Mouse (Mus musculus) heart, adult 11 months (tissue): ENCODE measurements around the gene Cdhr2.

Experiments
- DNase-seq: peaks from one replicate; pipeline ENCODE4 v3.0.0; 2022

Cdhr2 gene

DNA sequence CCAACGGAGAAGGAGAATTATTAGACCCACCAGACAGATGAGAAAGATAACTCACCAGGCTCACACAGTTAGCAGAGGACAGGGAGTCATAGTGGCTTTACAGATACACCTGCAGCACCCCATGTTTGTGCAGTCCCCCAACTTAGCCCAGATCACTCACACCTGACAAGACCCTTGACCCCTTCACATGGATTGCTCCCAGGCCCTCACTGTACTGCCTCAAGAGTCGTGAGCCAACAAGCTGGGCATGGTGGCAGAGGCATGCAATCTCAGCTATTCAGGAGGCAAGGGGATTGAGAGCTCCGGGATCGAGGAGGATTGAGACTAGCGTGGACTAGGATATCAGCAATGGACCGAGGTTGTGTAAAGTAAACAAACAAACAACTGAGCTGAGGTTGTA, 52.5 kb downstream of the Cdhr2 start:
- DNase-seq: no peak

DNA sequence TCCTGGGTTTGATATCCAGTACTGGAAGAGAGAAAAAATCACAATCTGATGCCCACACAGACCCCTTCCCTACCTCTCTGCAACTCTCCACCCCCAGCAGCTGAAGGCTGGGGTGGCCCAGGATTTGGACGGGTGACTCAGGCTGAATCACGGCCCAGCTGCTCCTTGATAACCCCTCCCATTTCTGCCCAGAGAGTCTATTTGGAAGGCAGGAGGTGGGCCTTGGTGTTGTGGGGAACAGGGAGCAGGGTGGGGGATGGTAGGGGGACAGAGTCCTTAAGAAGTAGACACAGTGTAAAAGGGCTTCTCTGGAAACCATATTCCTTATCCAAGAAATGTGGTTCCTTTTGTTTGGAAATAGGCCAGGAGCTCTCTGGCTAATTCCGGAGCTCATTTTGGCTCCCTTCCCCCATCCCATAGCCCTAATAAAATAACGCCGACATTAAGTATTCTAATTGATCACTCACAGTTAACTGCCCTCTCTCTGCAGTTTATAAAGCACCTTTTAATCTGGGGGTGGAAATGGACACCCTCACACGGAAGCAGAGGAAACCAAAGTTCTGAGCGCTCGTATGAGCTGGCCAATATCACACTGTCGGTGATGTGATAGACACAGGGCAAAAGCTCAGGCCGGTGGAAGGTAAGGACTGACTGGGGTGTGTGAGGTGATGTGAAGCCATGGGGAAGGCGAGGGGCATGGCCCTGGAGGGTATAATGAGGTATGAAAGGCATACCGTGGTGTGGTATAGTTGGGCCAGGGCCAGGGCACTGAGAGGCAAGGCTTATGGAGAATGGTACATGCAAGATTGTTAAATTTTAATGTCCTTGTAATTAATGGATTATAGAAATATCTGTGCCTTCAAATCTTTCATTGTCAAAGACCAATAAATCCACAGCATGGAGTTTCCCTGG, 53.2 kb downstream of the Cdhr2 start:
- no peak for DNase-seq

DNA sequence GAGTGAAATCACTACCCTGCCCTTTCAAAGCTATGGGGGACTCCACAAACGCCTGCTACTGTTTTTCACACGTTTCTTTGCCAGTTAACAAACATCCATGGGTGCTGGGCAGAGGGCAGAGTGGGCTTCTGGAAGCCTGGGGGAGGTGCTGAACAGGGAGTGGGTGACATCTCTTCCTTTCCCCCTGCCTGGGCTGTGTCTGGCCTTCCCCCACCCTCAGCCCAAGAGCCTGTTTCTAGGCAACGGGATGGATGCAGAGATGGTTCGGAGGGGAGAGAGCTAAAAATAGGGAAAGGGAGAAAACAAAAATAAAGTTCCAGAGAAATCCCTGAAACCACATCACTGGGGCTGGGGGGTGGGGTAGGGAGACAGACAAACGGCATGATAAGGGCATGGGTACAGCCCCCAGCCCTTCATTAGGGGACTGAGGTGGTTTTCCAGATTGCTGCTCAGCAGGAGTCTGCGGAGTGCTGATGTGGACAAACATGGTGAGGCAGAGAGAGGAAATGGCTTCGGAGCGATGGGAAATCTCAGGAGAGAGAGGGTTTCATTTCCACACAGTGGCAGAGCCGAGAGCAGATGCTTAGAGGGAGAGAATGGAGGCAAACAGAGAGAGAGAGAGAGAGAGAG, 54.1 kb downstream of the Cdhr2 start:
- no peak for DNase-seq

DNA sequence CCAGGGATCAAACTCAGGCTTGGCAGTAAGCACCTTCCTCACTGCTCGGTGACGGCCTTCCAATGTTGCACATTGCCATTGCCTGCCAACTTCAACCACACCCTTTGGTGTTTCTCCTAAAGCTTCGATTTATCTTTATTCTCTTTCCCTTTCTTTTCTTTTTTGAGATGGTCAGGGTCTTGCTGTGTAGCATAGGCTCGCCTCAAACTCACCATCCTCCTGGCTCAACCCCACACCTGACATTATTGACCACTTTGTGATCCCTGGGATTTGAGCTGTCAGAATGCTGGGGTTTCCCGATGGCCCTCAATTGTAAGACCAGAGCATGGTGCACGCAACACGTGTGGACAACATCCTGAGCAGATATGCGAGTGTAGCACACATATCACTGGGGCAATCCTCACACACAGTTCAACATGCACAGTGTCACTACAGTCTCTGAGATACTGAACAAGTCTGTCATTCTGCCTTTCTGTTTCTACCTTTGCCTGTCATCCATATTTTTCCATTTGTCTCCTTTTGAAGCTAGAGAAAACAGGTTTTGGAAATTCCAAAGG, 55.0 kb downstream of the Cdhr2 start:
- DNase-seq: no peak

DNA sequence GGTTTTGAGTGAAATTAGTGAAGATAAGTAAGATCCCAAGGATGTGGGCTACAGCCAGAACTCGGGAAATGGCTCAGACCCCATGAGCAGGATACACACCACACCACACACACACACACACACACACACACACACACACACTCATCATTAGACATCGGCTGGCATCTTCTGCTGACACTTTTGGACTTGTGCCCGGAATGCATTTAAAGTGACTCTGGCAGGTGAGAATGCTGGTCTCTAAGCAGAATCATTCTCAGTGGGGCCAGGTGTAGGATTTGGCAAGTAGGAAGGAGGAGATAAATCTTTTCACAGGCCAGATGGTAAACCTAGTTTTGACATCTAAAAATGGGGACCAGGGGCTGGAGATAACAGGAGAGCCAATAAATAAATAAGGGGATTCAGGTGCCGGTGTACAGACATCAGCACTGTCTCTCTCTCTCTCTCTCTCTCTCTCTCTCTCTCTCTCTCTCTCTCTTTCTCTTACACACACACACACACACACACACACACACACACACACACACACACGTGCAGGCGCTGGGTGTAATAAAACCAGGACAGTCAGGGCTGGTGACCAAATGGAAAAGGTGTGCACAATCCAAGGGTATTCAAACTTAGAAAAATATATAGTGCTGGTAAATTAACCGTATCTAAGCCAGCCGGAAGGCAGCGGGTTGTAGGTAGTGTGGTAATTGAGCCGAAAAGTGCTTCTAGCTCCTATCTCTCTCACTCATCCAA, 56.0 kb downstream of the Cdhr2 start:
- no peak for DNase-seq

DNA sequence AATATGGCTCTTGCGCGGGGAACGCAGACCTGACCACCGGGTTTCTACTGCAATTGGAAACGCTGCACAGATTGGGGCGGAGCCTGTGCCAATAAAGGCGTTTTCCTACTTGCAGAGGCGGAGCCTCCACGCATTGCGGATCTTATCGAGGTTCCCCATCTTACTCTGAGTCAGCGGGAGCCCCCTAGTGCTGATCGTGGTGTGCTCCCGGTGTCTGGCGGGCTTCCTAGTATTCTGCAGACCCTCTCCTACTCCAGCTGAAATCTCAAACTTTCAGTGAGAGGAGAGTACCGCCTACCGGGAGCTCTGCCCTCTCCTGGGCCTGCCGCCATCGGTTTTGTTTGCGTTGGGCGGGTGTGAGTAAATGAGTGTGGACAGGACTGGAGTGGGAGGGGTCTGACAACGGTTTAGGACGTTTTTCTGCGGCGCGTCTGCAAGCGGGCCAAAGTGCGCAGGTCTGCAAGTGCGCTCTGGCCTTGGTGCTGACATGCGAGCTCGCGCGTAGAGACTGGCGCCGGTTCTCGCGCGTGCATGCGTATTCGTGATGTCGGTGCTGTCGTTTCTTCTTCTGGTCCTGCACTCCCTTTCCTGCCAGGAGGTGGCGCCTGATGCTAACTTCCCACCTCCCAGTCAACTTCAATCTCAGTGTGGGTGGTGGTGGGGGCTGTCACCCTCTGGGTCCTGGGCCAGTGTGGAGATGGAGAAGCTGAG, 56.9 kb downstream of the Cdhr2 start:
- peak; percentile 94 for DNase-seq

DNA sequence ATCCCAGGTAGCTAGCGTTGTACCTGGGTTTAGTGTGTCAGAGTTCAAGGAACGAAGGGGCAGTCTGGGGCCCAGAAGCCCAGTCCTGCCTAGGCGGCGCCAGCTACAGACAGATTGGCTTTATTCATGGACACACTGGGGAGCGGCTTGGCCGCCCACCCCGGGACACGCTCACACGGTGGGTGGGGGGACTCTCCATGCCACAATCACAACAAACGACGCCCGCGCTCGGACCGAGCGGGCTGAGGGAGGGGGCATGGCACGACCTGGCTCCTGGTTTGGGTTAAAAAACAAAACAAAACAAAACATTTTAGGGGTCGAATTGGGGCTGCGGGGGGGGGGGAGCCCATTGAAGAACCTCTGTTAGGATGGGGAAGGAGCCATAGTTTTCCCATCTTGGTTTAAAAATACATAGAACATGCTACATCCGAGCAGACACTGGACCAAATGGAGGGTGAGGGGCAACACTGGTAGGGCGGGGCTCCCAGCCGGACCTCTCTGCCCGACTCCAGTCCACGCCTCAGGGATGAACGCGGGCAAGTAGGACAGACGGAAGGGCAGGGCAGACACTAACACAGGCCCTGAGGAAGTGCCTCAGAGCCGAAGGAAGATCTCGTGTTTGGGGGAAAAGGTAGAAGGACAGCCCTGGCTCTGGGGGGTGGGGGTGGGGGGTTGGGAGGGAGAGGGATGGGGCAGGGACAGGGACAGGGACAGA, 57.7 kb downstream of the Cdhr2 start:
- no peak for DNase-seq

DNA sequence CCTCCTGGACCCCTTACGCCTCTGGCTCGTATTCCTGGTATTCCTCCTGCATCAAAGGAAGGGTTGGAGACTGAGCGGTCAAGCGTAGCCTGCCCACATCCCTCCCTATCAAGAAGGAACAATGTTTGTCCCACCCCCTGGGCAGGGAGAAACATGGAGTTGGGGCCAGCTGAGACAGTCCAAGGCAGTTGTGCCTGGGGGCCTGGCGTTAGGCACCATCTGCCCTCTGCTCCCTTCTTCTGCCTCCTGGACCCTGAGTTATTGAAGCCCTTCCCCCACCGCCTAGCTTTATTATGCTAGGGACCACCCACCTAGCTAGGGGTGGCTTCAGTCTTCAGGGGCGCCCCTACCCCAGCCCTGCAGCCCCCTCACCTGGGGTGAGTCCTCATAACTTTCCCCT, 58.2 kb downstream of the Cdhr2 start:
- DNase-seq: no peak

DNA sequence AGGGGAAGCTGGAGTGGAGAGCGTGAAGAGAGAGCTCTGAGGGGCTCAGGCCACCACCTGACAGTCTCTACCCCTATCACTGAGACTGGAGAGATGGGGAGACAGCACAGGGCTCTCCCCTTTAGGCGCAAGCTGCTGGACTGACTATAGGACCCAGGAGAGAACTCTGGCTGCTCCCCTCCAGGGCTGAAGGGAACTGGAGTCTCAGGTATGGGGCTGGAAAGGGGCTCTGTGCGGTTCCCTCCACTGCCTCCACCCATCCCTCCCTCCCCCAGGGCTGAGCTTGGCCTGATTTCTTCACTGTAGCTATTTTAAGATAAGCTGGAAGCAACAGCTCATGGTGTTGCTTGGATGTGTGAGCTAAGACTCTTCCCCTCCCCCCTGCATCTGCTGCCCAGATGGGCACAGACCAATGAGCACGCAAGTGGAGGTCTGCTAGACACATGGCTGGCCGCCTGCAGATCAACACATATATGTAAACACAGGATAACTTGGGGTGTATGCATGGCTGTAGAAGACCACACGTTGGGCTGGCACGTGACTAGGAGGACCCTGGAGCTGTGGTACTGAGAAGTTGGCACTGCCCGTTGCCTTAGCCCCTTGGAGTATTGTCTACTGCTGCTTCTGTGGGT, 59.0 kb downstream of the Cdhr2 start:
- DNase-seq: no peak

DNA sequence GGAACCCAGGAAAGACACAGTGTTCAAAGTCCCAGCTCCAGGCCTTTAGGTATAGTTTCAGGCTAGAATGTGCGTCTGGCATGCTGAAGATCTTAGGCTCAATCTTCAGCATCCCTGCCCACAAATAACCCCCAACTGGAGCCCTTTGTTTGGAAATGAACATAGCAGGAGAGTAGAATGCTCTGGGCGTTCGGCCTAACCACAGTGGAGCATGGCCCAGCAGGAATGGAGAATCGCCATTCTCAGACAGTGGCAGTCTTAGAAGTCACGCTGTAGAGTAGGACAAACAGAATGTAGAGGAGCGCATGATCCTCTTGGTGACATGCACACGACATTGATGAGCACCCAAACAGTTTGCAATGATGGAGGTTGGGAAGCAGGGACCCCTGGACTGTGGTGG, 59.6 kb downstream of the Cdhr2 start:
- no peak for DNase-seq

DNA sequence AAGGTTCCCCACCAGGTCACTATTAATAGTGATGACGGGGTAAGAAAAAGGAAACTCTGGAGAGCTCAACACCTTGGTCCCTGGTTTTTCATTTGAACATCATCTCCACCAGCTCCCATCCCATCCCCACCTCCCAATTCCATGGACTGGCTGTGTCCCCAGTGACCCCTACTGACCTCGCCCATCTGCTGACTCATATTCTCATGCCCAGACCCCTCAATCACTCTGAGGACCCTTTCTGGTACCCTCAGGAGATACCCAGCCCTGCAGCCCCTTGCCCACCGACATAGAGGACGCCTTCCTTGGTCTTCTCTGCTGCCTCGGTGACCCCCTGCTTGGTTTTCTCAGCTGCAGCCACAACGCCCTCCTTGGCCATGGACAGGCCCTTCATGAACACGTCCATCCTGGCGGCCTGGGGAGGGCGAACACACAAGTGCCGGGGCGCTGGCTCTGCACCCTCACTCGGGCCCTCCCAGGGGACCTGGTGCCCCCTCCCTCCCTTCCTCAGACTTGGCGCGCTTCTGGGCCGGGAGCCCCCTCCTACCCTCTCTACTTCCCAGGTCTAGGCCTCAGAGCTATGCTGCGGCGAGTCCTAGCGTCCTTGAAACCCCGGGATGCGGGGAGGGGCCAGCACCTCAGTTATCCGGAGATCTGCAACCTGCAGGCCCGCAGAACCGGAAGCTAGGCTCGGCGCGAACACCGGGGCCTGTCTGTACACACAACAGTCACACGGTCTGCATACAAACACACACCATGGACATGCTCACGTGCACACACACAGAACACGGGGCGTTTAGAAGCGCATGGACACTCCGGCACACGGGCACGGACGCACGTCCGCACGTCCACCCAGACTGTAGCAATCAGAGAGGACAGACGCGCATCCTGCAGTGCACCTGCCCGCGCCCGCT, 64.3 kb downstream of the Cdhr2 start:
- DNase-seq: no peak

DNA sequence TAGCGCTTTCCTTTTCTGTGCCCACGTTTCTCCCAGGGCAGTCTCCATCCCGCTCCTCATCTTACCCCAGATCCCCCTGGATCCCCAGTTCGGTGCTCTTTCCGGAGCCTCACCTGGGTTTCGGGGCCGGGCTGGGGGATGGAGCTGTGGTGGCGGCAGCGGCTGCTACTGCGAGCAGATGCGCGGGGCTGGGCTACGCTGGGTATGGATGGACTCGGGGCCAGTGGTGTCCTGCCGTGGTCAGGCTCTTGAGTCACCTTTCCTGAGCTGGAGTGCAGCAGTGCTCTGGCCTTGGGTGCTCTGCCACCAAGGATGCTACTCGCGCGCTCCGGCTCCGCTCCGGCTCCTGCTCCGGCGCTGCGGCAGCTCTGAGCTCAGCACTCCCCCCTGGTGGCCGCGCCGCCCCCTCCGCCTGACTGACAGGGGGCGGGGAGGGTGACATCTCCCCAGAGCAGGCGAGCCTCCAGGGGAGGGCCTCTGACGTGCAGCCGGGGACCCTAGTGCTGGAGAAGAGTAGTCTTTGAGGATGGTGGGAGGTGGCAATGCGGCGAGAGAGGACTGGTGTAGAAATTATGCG, 65.0 kb downstream of the Cdhr2 start, which contains the start of gene Sncb:
TSS of gene Sncb (minus strand) at position 404 of the 577 bp plus-strand sequence.
- DNase-seq: no peak

DNA sequence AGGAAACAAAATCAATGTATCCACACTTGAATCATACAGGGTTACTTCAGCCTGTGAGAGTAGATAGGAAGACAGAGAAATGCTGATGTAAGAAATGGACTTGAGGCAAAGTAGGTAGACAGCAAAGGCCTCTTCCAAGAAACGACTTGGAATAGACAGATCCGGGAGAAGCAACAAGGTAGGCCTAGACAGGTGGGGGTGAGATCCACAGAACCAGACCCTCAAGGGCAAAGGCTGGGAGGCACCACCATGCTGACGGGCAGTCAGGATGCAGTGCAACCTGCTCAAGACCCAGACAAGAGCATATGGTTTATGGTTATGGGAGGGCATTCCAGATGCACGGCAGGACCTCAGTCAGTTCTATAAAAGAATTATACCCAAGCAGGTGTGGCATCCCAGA, 65.8 kb downstream of the Cdhr2 start:
- no peak for DNase-seq

DNA sequence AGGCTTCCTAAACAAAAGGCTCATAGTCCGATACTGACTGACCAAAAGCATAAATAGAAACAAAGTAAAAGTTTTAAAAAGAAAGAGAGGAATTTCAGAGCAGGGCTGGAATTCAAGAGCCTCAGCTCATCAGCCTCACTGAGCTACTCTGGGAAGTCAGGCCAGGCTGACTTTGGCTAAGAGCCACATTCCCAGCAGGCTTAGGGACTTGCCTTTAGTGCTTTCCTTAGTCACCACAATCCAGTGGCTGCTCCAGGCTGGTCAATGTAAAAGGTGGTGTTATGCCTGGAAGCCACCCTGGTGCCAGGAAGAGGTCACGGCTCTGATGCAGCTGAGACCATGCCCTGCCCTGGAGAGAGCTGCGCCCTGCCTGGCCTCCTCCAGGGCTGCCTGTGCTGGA, 79.3 kb downstream of the Cdhr2 start:
- DNase-seq: no peak

DNA sequence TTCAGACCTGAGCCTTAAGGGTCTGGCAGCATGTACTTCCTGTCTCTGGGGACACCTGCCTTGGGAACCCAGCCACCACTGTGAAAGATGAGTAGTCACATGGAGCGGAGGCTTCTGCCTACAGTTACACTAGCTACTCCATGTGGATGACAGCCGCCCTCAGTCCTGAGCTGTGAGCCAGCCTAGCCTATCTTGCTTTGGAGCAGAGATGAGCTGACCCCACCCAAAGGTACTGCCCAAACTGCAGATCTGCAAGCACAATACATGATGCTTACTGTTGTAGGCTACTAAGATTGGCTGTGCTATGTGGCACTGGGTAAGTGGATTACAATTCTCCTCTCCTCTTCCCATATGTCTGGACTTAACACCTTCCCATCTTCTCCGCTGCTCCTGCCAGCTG, 79.8 kb downstream of the Cdhr2 start:
- no peak for DNase-seq

DNA sequence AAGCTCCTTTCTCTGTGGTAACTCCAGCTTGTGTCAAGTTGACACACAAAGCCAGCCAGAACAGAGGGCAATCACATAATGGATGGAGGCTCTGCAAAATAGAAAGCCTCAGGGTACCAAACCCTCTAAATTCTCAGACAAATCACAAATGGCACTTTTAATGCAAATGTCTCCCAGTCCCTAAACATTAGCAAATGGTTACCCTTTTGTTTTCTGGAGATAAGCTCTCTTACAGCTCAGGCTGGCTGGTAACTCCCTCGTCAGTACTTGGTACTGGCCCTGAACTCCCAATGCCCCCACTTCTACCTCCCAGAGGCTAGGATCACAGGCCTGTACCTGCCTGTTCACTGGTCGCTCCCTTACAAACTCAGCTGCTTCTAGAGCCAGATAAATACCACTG, 82.0 kb downstream of the Cdhr2 start:
- DNase-seq: no peak

DNA sequence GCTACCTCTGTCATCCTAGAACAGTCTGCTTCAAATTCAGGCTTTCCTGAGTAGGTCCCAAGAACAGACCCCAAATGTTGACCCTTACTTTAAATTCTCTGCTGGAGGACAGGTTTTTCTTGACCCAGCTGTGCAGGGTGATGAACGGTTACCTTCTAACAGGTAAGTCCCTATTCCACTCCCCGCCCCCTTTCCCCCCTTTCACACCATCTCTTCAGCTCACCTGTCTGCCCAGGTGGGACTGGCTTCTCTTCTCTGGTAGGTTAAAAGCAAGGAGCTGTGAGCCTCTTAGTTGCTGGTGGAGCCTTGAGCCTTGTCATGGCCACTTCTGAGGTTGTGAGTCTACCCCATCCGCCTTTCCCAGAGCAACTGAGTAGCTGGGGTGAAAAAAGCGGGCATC, 82.4 kb downstream of the Cdhr2 start, which contains the start of gene Eif4e1b:
TSS of gene Eif4e1b (plus strand) at position 301 of the 400 bp plus-strand sequence.
- no peak for DNase-seq
